Mouse (Mus musculus) kidney, embryonic 16.5 days (tissue): Measurements from ENCODE around the gene Masp2. TPM values are rescaled to one million over a fixed set of nuclear protein-coding genes. Genes with fewer than 3 reads are reported as not detected.

Experiments used
- ATAC-seq: fragments of 200-750 bp; cut with Nextera tagmentation; 2 replicates; pipeline ENCODE4 v1.8.0; 2017; ENCODE audit warnings: moderate TSS enrichment; ENCODE audit not compliant: low FRiP score, low TSS enrichment
- H3K27ac ChIP-seq: fragments of 300-500 bp; sonication (generic); 2 replicates; pipeline ENCODE4 v1.5.1; 2014; ENCODE audit warnings: low read length
- H3K27me3 ChIP-seq: fragments of 300-500 bp; sonication (generic); 2 replicates; pipeline ENCODE4 v1.6.1; 2014; ENCODE audit warnings: low read length, control low read depth, mixed read lengths; ENCODE audit not compliant: insufficient read depth
- H3K36me3 ChIP-seq: fragments of 300-500 bp; sonication (generic); 2 replicates; pipeline ENCODE4 v1.6.1; 2014; ENCODE audit warnings: low read length, control low read depth, mixed read lengths; ENCODE audit not compliant: insufficient read depth
- H3K4me1 ChIP-seq: fragments of 300-500 bp; sonication (generic); 2 replicates; pipeline ENCODE4 v1.6.1; 2014; ENCODE audit warnings: low read length, control low read depth, mixed read lengths; ENCODE audit not compliant: insufficient read depth
- H3K4me2 ChIP-seq: fragments of 300-500 bp; sonication (generic); replicated peaks from 2 replicates; pipeline ENCODE4 v1.6.1; 2014; ENCODE audit warnings: low read depth, low read length
- H3K4me3 ChIP-seq: fragments of 300-500 bp; sonication (generic); 2 replicates; pipeline ENCODE4 v1.5.1; 2014; ENCODE audit warnings: mild to moderate bottlenecking, low read length
- H3K9ac ChIP-seq: fragments of 300-500 bp; sonication (generic); replicated peaks from 2 replicates; pipeline ENCODE4 v1.6.1; 2014; ENCODE audit warnings: low read length
- H3K9me3 ChIP-seq: fragments of 300-500 bp; sonication (generic); 2 replicates; pipeline ENCODE4 v1.6.1; 2016; ENCODE audit warnings: low read length, control low read depth
- WGBS: fragments of 180-500 bp; shearing (Covaris S2); extraction: QIAGEN DNeasy Blood & Tissue Kit; methylation state at CpG from one replicate; pipeline ENCODE4 v1.1.7; 2014; 5-methylcytosine and 5-hydroxymethylcytosine counted together
- polyA plus RNA-seq: library from polyadenylated mRNA; unstranded; fragments of >200 nt; fragmentation: Nextera tagmentation; extraction: Ambion mirVana; gene quantifications from 2 replicates; pipeline ENCODE4 v1.2.1, GENCODE M21; 2015

The Masp2 gene
- polyA plus RNA-seq, 1 experiment from 2014 or later = 0.52 TPM

GRCm38 (mm10) chr4:148662168-148662965 lies 60.0 kb downstream of the Masp2 start:
- no peaks in the 10 kb centered on the region for H3K27me3 ChIP-seq
- H3K4me3 ChIP-seq = no peak overlapping the region; the same call in 1 of the 2 replicates
- peak overlapping the region; percentile 37 for H3K4me2 ChIP-seq
- H3K9ac ChIP-seq = no peak overlapping the region
- H3K27ac ChIP-seq = no peak overlapping the region
- H3K4me1 ChIP-seq = peaks cover 12% of the 10 kb centered on the region; the same call in 1 of the 2 replicates
- no peaks in the 10 kb centered on the region for H3K9me3 ChIP-seq
- 29% methylated on average over 21 of the region's 21 CpGs for WGBS
- no peaks in the 10 kb centered on the region for H3K36me3 ChIP-seq
- 0 out of 2 replicates have a peak, but pooled peaks have one; percentile 22 for ATAC-seq

- Histone ChIP-seq H3K27ac (no peak overlapping the region), H3K4me2 (no peak overlapping the region), H3K4me3 (no peak overlapping the region), H3K36me3 (no peaks in the 10 kb centered on the region), H3K27me3 (no peaks in the 10 kb centered on the region), H3K4me1 (peaks cover 12% of the 10 kb centered on the region; the same call in 1 of the 2 replicates), H3K9ac (no peak overlapping the region), H3K9me3 (no peaks in the 10 kb centered on the region)
- WGBS = 56% methylated on average over 7 of the region's 7 CpGs
- ATAC-seq = no peak
These were observed 61.0 kb downstream of the Masp2 start for GRCm38 (mm10) chr4:148663326-148663725.

GRCm38 (mm10) chr4:148664021-148664420 lies 61.7 kb downstream of the Masp2 start:
- 34% methylated on average over 6 of the region's 6 CpGs for WGBS
- no peak for ATAC-seq
- Histone ChIP-seq H3K9me3 (no peaks in the 10 kb centered on the region), H3K4me3 (no peak overlapping the region), H3K4me1 (peaks cover 12% of the 10 kb centered on the region; the same call in 1 of the 2 replicates), H3K27me3 (no peaks in the 10 kb centered on the region), H3K4me2 (no peak overlapping the region), H3K36me3 (no peaks in the 10 kb centered on the region), H3K9ac (no peak overlapping the region), H3K27ac (no peak overlapping the region)

Other genes starting within 250 kb of the Masp2 start
- gene Ubiad1, start 157.8 kb upstream of the Masp2 start, polyA plus RNA-seq = 32.7 and 33.1 TPM in 2 replicates
- 16.3 and 18.8 TPM in 2 replicates for gene Mtor, start 153.9 kb upstream of the Masp2 start, polyA plus RNA-seq
- 1.8 and 2.0 TPM in 2 replicates for gene Angptl7, start 102.1 kb upstream of the Masp2 start, polyA plus RNA-seq
- 95.2 and 99.9 TPM in 2 replicates for gene Exosc10, start 44.1 kb upstream of the Masp2 start, polyA plus RNA-seq
- 187 and 188 TPM in 2 replicates for gene Srm, start 11.1 kb upstream of the Masp2 start, polyA plus RNA-seq
- 337 and 369 TPM in 2 replicates for gene Tardbp, start 24.5 kb downstream of the Masp2 start, polyA plus RNA-seq
- gene Gm572, start 40.8 kb downstream of the Masp2 start, polyA plus RNA-seq = not detected in 2 replicates
- 5.4 and 8.8 TPM in 2 replicates for gene Casz1, start 201.9 kb downstream of the Masp2 start, polyA plus RNA-seq